Mouse (Mus musculus): ENCODE measurements around the gene Tlcd1.

Tlcd1 gene

DNA sequence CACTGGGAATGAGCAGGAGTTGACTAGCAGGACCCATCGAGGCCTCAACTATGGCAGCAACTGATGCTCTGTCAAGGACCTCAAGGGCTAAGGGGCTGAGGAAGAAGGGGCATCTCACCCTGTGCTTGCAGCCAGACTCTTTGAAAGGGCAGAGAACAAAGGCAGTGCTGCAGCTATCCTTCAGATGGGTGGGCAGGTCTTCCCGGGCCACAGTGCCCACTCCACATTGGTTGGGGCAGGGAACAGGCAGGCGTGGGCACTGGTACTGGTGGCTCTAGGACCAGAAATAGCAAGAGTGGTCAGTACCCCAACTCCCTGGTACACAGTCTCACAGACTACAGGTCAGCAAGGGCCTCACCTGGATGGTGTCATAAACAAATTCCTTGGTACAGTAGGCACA, 15.8 kb upstream of the Tlcd1 start:
- no peak for DNase-seq (ENCODE audit: low read depth in 2 of 2, low spot score in 2 of 2)

DNA sequence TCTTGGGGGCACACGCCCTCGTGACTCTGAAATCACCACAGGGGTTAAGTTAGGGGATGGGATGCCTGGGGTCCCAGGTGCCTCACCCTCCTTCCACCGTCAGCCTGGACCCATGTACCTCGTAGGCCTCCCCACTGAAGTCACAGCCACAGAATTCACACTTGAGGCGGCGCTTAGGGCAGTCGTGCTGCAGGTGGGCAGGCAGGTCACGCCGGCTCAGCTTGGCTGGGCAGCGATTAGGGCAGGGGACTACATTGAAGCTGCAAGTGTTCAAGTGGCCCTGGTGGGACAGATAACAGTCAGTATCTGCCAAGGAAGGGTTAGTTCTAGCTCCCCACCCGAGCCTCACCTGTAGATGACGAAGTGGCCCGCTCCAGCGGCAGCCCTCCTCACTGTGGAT, 15.3 kb upstream of the Tlcd1 start:
- DNase-seq (ENCODE audit: low read depth in 2 of 2, low spot score in 2 of 2) = no peak

DNA sequence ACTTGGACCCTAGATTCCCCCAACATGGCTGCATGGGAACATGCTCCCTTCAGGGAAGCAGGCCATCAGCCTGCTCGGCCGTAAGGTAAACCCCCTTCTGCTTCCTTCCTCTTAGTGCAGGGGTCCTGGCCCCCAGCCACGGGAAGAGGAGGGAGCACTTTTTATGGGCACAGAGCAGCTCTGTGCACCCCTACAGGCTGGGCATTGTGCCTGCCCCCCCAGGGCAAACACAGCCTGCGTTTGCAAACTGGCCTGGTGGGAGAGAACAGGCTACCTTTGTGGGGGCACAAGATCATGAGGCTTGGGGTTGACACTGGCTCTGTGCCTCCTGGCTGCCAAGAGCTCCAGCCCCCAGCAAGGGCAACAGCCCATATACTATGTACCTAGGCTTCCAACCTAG, 14.5 kb upstream of the Tlcd1 start:
- no peak for DNase-seq (ENCODE audit: low read depth in 2 of 2, low spot score in 2 of 2)

DNA sequence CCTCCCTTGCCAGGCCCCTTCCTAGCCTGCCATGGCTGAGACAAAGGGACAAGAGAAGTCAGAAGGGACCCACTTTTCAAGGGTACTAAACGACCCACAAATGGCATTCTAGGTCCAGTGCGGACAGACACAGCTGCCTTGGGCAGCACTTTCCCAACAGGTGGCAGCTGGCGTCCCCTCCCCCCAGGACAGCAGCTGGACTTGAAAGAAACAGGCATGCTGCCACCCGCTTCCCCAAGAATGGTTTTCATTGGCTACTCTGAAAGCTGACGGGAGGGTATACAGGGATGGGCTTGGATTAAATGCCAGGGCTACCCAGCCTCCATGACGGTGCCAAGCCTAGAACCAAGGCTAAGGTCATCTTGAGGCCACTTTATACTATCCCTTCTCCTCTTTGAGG, 14.0 kb upstream of the Tlcd1 start:
- no peak for DNase-seq (ENCODE audit: low read depth in 2 of 2, low spot score in 2 of 2)

DNA sequence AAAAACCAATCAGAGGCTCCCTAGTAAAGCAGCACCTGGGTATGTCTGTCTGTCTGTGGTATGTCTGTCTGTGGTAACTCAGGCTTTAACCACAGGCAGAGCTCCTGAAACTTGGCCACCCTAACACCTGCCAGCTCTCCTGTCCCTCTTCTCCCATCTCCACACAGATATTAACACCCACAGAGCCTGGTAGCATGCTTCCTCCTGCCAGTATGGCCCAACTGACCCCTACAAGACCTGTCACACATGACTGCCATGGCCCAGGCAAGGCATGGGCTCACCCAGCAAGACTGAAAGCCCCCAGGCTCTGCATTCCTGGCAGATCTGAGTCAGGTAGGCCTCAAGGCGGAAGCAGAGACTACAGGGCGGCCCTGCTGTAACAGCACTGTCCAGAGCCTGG, 13.5 kb upstream of the Tlcd1 start:
- DNase-seq (ENCODE audit: low read depth in 2 of 2, low spot score in 2 of 2) = no peak

DNA sequence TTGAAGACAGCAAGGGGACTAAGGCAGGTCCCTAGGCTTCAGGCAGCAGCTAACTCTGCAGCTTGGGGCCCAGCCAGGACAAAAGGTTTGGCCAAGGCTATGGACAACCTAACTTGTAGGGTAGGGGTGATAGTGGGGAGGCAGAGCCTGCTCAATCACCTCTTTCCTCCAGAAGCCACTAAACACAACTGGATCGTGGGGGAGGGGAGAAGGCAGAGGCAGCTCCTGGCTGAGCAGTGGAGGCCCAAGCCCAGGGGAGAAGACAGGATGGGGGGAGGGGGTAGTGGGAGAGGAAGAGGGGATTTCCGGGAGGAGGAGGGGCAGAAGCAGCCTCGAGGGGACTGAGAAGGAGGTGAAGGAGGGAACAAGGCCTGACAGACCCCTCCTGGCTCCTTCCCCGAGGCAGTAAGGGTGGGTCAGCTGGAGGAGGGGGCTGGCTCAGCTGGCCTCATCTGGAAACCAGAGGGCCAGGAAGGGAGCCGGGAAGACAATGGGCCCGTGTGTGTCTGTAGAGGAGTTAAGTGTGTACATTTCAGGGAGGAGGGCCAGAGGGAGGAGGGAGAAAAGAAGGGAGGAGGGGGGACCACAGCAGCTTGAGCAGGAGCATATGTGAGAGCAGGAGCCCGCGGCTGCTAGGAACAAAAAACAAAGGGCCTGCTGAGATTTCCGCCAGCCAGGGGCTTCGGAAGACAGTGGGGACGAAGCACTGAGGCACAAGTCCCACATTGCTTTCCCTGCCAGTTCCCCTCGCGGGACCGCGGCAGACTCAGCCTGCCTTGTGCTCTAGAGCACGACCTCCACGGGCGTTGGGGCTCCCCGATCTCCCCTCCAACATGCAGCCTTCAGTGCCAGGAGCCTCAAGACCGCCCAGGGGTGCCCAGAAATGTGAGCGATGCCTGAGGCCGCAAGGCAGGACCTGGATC, 12.6 kb upstream of the Tlcd1 start:
- DNase-seq (ENCODE audit: low read depth in 2 of 2, low spot score in 2 of 2) = no peak

DNA sequence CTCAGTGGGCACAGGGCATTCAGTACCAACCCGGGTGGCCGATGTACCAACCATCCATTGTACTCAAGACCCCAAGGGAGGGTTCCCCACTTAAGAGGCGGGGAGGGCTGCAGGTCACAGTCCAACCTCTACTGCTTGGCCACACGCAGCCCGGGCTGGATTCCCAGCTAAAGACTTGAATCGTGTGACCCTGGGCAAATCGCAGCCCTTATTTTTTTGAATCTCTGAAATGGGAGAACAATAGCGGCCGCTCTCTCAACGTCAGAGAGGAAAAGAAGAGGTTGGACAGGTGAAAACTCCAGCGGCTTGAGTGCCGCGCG, 11.9 kb upstream of the Tlcd1 start:
- no peak for DNase-seq (ENCODE audit: low read depth in 2 of 2, low spot score in 2 of 2)

DNA sequence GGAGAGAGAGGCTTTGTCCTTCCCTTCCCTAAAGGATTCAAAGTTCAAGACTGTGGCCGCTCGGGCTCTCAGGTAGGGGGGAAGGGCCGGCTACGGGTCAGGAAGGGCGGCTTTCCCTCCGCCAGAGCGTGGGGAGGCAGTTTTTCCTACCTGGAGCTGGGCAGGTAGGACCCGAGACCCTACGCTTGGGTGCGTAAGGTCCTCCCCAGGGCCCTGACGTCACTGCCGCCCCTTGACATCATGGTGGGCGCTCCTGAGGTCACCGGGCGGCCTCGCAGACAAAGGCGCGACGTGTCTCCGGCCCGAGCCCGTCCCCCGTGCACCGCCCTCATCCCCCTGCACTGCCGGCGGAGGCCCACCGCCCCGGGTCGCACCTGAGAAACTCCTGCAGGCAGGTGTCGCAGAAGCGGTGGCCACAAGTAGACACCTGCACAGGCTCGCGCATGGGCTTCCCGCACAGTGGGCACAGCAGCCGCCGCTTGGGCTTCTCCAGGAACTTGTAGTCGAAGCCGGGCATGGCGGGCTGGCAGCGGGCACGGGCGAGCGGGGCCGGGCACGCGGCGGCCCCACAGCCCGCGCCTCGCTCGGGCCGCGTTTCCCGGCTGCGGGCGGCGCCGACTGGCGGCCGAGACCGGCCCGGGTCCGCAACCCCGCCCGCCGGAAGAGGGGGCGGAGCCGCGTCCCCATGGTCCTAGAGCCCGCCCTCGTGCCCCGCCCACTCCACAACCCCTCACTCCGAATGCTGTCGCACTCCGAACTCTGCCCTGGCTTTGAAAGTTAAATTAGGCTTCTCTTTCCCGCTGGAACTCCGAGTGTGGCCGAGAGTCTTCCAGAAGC, 11.4 kb upstream of the Tlcd1 start, which contains the start of gene Traf4:
Gene Traf4 (minus strand): TSS at position 666 of the 837 bp plus-strand sequence.
- DNase-seq (ENCODE audit: low read depth in 2 of 2, low spot score in 2 of 2) = peak; percentile 57 to 72

DNA sequence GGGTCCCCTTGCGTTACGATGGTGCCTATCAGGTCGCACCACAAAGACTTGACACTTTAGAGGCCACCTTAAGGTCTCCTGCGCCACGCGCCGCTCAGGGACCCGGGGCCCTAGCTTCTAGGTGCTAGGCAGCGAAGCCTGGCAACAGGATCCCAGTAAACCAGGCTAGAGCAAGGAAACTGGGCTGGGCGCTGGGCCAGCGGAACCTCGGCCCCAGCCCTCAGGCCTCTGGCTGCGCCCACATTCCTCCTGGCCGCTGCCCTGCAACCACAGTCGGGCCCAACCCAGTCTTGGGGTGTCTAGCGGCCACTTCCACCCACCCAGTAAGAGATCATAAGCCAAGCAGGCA, 10.8 kb upstream of the Tlcd1 start:
- no peak for DNase-seq (ENCODE audit: low read depth in 2 of 2, low spot score in 2 of 2)

DNA sequence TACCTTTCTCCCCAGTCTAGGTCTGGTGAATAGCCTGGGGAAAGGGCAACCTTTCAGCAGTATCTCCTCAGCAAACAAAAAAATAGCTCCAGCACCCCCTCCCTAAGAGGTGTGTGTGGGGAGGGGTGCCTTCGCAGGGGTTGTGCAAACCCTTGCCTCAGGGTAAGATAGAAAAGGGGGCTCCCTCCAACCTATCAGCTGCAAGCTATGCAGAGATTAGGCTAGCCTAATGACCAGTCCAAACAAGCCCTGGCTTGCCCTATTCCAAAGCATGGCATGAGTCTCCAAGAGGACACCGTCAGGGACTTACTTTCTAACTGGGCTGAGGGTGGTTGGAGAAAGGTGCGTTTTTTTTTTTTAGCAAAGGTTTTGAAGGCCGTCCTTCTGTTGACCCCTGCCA, 10.3 kb upstream of the Tlcd1 start:
- DNase-seq (ENCODE audit: low read depth in 2 of 2, low spot score in 2 of 2) = no peak

DNA sequence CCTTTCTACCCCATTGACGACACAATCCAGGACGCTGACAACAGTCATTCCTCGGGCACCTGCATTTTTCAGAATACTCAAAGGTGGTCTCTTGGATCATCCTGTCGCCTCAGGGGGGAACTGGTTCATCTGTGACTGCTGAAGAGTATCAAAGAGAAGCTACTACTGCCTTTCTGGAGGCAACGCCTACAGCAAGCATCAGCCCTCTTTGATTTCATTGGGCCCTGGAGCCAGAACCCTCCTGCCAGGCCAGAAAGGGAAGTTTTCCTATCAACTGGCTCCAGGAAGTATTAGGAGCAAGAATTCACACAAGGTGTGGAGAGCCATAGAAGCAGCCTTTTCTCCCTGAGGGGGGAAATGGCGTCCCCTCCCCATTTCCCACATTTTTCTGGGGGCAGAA, 9.9 kb upstream of the Tlcd1 start:
- DNase-seq (ENCODE audit: low read depth in 2 of 2, low spot score in 2 of 2) = no peak

DNA sequence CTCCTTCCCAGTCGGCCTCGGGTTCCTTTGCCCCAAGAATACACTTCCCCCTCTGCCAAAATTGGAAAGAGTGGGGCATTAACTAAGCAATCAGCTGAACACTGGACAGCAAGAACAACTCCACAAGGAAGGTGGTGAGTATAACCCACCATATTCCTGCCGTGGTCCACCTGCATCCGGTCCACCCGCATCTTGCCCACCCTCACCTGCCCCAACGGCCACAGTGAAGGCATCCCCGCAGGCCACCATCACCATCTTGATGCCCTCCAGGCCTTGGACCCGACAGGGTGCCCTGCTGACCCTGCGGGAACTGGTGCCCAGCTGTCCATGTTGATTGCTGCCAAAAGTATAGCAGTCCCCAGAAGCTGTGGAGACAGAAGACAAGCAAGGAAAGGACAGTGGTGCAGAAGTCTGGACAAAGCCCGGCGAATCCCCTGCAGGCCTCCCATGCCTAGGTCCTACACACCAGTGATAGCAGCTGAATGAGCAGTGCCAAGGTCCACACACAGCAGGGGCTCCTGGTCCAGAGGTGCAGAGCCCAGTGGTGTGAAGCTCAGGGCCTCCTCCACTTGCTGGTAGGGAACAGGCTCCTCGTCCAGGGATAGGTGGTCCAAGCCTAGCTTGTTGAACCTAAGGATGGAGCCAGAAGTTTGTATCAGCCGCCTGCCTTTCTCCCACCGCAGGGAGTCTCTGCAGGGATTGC, 9.1 kb upstream of the Tlcd1 start:
- DNase-seq (ENCODE audit: low read depth in 2 of 2, low spot score in 2 of 2) = no peak

DNA sequence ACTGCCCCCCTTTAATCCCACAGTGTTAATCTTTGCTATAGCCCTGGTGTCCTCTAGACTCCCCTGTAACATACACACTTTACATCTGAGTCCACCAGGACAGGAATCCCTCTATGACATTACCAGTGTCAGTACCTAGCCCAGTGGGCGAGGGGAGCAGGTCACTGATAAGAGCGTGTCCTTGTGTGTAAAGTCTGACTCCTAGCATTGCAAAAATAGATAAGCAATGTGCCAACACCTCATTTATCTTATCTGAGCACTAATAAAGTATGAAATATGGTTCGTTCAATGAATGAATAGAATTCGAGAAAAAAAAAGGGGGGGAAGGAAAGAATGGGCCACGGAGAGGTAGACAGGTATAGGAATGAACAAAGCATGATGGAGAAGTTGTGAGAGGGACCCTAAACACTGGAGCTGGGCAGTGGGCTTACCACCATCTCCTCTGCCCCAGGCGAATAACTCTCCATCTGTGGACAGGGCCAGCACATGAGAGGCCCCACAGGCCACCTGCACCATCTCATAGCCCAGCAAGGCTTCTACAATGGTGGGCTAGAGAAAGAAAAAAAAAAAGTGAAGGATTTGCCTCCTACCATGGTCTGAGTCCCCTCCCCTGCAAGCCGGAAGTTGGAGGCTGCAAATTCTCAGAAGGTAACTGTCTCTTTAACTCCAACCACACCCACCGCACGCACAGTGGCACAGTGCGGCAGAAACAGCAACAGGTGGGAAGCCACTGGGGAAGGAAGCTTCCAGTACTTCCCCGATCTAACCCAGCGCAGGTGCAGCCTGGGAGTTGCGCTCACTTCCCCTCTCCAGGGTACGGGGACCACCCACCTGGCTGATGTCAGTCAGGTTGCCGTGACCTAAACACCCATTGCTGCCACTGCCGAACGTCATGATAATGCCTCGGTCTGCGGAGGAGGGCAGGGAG, 7.7 kb upstream of the Tlcd1 start:
- DNase-seq (ENCODE audit: low read depth in 2 of 2, low spot score in 2 of 2) = peak; percentile 58 to 62

DNA sequence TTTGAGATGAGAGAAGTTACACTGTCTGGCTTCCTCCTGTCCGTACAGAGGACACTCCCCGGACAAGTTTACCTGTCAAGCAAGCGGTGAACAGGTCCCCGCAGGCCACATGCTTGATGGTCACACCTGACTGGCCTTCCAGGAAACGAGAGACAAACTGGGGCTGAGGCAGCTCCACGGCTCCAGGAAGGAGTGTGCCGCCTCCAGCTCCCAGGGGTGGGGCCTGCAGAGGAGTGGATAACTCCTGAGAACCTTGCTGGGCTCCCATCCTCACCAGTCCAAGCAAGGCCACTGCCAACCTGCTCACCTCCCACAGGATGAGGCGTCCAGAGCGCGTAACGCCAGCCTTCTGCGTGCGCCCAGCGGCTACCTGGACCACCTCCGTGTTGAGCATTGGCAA, 6.2 kb upstream of the Tlcd1 start:
- DNase-seq (ENCODE audit: low read depth in 2 of 2, low spot score in 2 of 2) = no peak

DNA sequence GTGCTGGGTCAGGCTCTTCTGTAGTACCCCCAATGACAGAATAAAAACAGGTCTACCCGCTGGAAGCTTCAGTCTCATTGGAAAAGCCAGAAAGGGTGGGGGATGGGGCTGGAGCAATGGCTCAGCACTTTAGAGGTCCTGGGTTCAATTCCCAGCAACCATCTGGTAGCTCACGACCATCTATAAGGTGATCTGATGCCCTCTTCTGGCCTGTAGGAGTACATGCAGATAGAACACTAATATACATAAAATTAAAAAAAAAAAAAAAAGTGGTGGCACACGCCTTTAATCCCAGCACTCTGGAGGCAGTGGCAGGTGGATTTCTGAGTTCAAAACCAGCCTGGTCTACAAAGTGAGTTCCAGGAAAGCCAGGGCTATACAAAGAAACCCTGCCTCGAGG, 5.2 kb upstream of the Tlcd1 start:
- no peak for DNase-seq (ENCODE audit: low read depth in 2 of 2, low spot score in 2 of 2)

DNA sequence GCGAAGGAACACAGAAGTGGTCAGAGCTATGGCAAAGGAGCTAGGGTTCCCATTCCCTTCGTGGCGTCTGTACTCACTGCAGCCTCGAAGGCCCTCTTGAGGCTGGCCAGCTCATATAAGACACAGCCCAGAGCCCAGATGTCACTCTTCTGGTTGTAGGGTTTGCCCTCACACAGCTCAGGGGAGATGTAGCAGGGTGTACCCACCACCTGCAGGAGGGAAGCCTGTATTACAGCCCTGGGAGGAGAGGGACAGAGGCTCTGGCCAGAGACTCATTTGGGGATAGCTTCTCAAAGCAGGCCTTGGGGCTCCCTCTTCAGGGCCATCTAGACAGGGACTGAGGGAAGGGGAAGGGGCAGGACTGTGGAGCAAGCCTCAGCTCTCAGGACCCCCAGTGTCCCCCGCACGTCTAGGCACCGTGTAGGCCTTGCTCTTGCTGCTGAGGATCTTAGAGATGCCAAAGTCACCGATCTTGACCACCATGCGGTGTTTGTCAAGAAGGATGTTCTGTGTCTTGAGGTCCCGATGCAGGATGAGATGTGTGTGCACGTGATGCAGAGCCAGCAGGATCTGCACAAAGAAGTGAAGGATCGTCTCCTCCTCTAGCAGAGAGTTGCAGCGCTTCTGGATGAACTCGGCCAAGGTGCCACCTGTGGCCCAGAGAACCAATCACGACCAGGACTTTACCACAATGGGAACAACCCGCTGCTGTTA, 4.3 kb upstream of the Tlcd1 start:
- DNase-seq (ENCODE audit: low read depth in 2 of 2, low spot score in 2 of 2) = no peak

DNA sequence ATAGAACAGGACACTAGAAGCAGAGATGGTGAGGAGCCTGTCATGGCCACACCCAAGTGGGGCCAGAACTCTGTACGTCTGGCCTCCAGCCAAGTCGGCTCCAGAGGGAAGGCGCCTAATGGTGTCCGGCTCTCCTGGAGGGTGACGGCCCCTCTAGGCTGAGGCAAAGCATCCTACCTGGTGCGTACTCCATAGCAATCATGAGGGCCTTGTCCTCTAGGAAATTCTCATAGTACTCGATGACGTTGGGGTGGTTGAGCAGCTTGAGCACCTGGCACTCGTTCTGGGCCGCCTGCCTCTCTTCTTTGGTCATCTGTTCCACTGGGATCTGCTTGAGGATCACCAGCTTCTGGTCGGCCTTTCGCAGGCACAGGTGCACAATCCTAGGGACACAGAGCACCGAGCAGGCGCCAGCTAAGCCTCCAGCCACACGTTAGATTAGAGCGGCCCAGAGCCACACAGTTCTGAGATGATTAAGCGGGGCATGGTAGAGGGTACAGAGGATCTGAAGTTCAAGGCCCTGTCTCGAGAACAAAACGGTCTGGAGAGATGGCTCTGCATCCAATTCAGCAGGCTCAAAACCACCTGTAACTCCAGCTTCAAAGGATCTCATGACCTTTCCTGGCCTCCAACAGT, 3.6 kb upstream of the Tlcd1 start:
- no peak for DNase-seq (ENCODE audit: low read depth in 2 of 2, low spot score in 2 of 2)

DNA sequence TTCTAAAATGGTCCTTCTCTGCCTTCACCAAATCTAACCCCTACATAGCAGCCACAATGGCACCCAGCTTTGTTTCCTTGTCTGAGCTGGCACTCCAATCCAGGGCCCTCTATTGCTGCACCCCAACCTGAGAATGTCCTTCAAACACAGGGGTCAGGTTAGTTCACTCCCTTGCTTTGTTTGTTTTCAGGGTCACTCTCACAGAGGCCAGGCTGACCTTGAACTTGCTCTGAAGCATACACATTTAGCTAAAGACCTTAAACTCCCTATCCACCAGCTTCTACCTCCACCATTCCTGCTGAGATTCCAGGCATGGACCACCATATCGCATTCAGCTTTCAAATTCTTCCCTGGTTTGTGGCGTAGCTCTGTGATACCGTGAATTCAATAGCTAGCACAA, 2.0 kb upstream of the Tlcd1 start:
- DNase-seq (ENCODE audit: low read depth in 2 of 2, low spot score in 2 of 2) = no peak

DNA sequence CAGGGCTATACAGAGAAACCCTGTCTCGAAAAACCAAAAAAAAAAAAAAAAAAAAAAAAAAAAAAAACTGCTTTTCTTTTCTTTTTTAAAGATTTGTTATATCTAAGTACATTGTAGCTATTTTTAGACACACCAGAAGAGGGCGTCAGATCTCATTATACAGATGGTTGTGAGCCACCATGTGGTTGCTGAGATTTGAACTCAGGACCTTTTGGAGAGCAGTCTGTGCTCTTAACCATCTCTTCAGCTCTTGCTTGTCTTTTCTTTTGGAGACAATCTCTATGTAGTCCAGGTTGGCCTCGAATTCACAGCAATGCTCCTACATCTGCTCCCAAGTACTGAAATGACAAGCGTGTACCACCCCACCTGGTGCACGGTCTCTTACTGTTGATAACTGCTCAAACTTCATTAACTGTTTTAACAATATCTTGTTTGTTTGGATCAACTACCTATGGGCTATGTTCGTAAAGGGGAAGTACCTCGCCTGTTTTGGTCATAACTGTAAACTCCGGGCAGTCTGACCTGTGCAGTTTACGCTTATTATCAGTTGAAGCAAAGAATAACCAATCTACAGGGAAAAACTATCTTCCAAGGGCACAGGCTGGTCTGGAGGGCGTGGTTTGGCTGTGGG, 625 bp upstream of the Tlcd1 start:
- DNase-seq (ENCODE audit: low read depth in 2 of 2, low spot score in 2 of 2) = no peak

Data from CD8-positive naive resting alpha-beta T cell, adult 2 months (primary cell).